Mouse (Mus musculus): ENCODE results near the gene Acox1. TPM values are rescaled to one million over a fixed set of nuclear protein-coding genes. Genes with fewer than 3 reads are reported as not detected.

The Acox1 gene
- total and polyA plus RNA-seq, 2 experiments: 720 to 994 TPM

- peaks cover 90% of the 10 kb centered on the region for H3K36me3 ChIP-seq (ENCODE audit: control insufficient read depth, insufficient read depth, low read length)
- peak overlapping the region; percentile 59 for H3K9ac ChIP-seq (ENCODE audit: low read depth, low read length)
- H3K4me1 ChIP-seq (ENCODE audit: control insufficient read depth, insufficient read depth, low read length): peaks cover 29% of the 10 kb centered on the region
- TF ChIP-seq POLR2A (IDR thresholded peaks at IDR 0.05; ENCODE audit: extremely low read depth, insufficient read depth, low read length) (no peak), CTCF (IDR thresholded peaks at IDR 0.05; ENCODE audit: low read depth, low read length) (no peak)
- 18% methylated on average over 11 of the region's 11 CpGs for WGBS
- H3K4me3 ChIP-seq (ENCODE audit: insufficient read depth, low read depth, low read length): peak overlapping the region; percentile 24
- no peaks in the 10 kb centered on the region for H3K27me3 ChIP-seq (ENCODE audit: control insufficient read depth, insufficient read depth, low read length)
- H3K79me2 ChIP-seq (ENCODE audit: control insufficient read depth, insufficient read depth, low read length): peaks cover 28% of the 10 kb centered on the region
- no peak overlapping the region; the same call in 1 of the 2 replicates for H3K27ac ChIP-seq (replicated peaks; ENCODE audit: insufficient read depth, low read depth, low read length)
- DNase-seq (ENCODE audit: extremely low read depth, low read depth, low spot score): peak; percentile 51
Observed at GRCm38 (mm10) chr11:116187226-116187930, 11.5 kb downstream of the Acox1 start.

- peak overlapping the region; percentile 32; the same call in 1 of the 2 replicates for H3K9ac ChIP-seq (ENCODE audit: low read depth, low read length)
- H3K27me3 ChIP-seq (ENCODE audit: control insufficient read depth, insufficient read depth, low read length): no peaks in the 10 kb centered on the region
- H3K79me2 ChIP-seq (ENCODE audit: control insufficient read depth, insufficient read depth, low read length): peaks cover 29% of the 10 kb centered on the region
- H3K36me3 ChIP-seq (ENCODE audit: control insufficient read depth, insufficient read depth, low read length): peaks cover 92% of the 10 kb centered on the region
- H3K27ac ChIP-seq (replicated peaks; ENCODE audit: insufficient read depth, low read depth, low read length): no peak overlapping the region
- peaks cover 29% of the 10 kb centered on the region for H3K4me1 ChIP-seq (ENCODE audit: control insufficient read depth, insufficient read depth, low read length)
- no peak overlapping the region for H3K4me3 ChIP-seq (ENCODE audit: insufficient read depth, low read depth, low read length)
- WGBS: 78% methylated on average over 11 of the region's 11 CpGs
- DNase-seq (ENCODE audit: extremely low read depth, low read depth, low spot score): peak; percentile 59
- TF ChIP-seq POLR2A (IDR thresholded peaks at IDR 0.05; ENCODE audit: extremely low read depth, insufficient read depth, low read length) (no peak), CTCF (IDR thresholded peaks at IDR 0.05; ENCODE audit: low read depth, low read length) (no peak)
Observed at GRCm38 (mm10) chr11:116186360-116186759, 12.5 kb downstream of the Acox1 start.

- Histone ChIP-seq H3K4me3 (ENCODE audit: insufficient read depth, low read depth, low read length) (no peak overlapping the region), H3K9ac (ENCODE audit: low read depth, low read length) (no peak overlapping the region; the same call in 1 of the 2 replicates), H3K27me3 (ENCODE audit: control insufficient read depth, insufficient read depth, low read length) (no peaks in the 10 kb centered on the region), H3K36me3 (ENCODE audit: control insufficient read depth, insufficient read depth, low read length) (peaks cover 88% of the 10 kb centered on the region), H3K27ac (replicated peaks; ENCODE audit: insufficient read depth, low read depth, low read length) (no peak overlapping the region), H3K79me2 (ENCODE audit: control insufficient read depth, insufficient read depth, low read length) (peaks cover 25% of the 10 kb centered on the region), H3K4me1 (ENCODE audit: control insufficient read depth, insufficient read depth, low read length) (peaks cover 26% of the 10 kb centered on the region)
- no peak for DNase-seq (ENCODE audit: extremely low read depth, low read depth, low spot score)
- WGBS: 39% methylated on average over 3 of the region's 3 CpGs
- no peak for TF ChIP-seq POLR2A (IDR thresholded peaks at IDR 0.05; ENCODE audit: extremely low read depth, insufficient read depth, low read length)
- 0 out of 2 replicates have a peak, but pooled peaks have one; percentile 6 for TF ChIP-seq CTCF (IDR thresholded peaks at IDR 0.05; ENCODE audit: low read depth, low read length)
Observed at GRCm38 (mm10) chr11:116185836-116186235, 13.0 kb downstream of the Acox1 start.

- Histone ChIP-seq H3K27me3 (ENCODE audit: control insufficient read depth, insufficient read depth, low read length) (no peaks in the 10 kb centered on the region), H3K36me3 (ENCODE audit: control insufficient read depth, insufficient read depth, low read length) (peaks cover 86% of the 10 kb centered on the region), H3K27ac (replicated peaks; ENCODE audit: insufficient read depth, low read depth, low read length) (no peak overlapping the region), H3K4me1 (ENCODE audit: control insufficient read depth, insufficient read depth, low read length) (peaks cover 7% of the 10 kb centered on the region), H3K79me2 (ENCODE audit: control insufficient read depth, insufficient read depth, low read length) (peaks cover 4% of the 10 kb centered on the region; the same call in 1 of the 2 replicates), H3K4me3 (ENCODE audit: insufficient read depth, low read depth, low read length) (no peak overlapping the region), H3K9ac (ENCODE audit: low read depth, low read length) (no peak overlapping the region)
- peak; percentile 65 for DNase-seq (ENCODE audit: extremely low read depth, low read depth, low spot score)
- TF ChIP-seq POLR2A (IDR thresholded peaks at IDR 0.05; ENCODE audit: extremely low read depth, insufficient read depth, low read length) (no peak), CTCF (IDR thresholded peaks at IDR 0.05; ENCODE audit: low read depth, low read length) (no peak)
- WGBS: 38% methylated on average over 20 of the region's 20 CpGs
Observed at GRCm38 (mm10) chr11:116178411-116179121, 20.3 kb downstream of the Acox1 start.

GRCm38 (mm10) chr11:116176010-116176409 is 22.8 kb downstream of the Acox1 start:
- Histone ChIP-seq H3K79me2 (ENCODE audit: control insufficient read depth, insufficient read depth, low read length) (no peaks in the 10 kb centered on the region), H3K36me3 (ENCODE audit: control insufficient read depth, insufficient read depth, low read length) (peaks cover 85% of the 10 kb centered on the region), H3K4me1 (ENCODE audit: control insufficient read depth, insufficient read depth, low read length) (peaks cover 4% of the 10 kb centered on the region; the same call in 1 of the 2 replicates), H3K4me3 (ENCODE audit: insufficient read depth, low read depth, low read length) (no peak overlapping the region), H3K27ac (replicated peaks; ENCODE audit: insufficient read depth, low read depth, low read length) (no peak overlapping the region), H3K9ac (ENCODE audit: low read depth, low read length) (no peak overlapping the region), H3K27me3 (ENCODE audit: control insufficient read depth, insufficient read depth, low read length) (no peaks in the 10 kb centered on the region)
- DNase-seq (ENCODE audit: extremely low read depth, low read depth, low spot score): peak; percentile 37
- TF ChIP-seq POLR2A (IDR thresholded peaks at IDR 0.05; ENCODE audit: extremely low read depth, insufficient read depth, low read length) (no peak), CTCF (IDR thresholded peaks at IDR 0.05; ENCODE audit: low read depth, low read length) (no peak)
- 62% methylated on average over 7 of the region's 7 CpGs for WGBS

Data from liver, adult 2 months (tissue).